Comparison of ENCODE assay signal across 8 mouse cellular contexts in genomic region chrX:99134891-99135290, GRCm38 (mm10). TPM values are rescaled to one million over a fixed set of nuclear protein-coding genes. Genes with fewer than 3 reads are reported as not detected.
DNase-seq lines count a peak whose midpoint lies in the region; ATAC-seq and TF ChIP-seq lines count a peak whose summit lies in the region.

No protein-coding gene starts in this region.

- intact Hi-C loops in heart, postnatal 36 days (cut with DNase I): loop anchor here (1.0 to 10.0 kb wide), 9 partner anchors 97 to 1347 kb away; partner anchors contain the start of genes Eda and Pja1

- TF ChIP-seq EP300 in MEL (IDR thresholded peaks at IDR 0.05; ENCODE audit: low read depth in 1 of 2, low read length in 2 of 2): no peak

- peak; percentile 30 for ATAC-seq in forebrain, postnatal 0 days
- peak; percentile 59 for ATAC-seq in neural tube, embryonic 15.5 days (ENCODE audit: low FRiP score)

- TF ChIP-seq POLR2A in MEL (IDR thresholded peaks at IDR 0.05; ENCODE audit: control insufficient read depth in 1 of 2, insufficient read depth in 1 of 2, low read depth in 1 of 2, low read length in 2 of 2, poor library complexity in 1 of 2): no peak

- peak; percentile 39 to 80 (median 80) for TF ChIP-seq CTCF in MEL (IDR thresholded peaks at IDR 0.05 in 2 of 3, conservative IDR thresholded peaks at IDR 0.05 in 1 of 3; ENCODE audit: control insufficient read depth in 1 of 3, insufficient read depth in 1 of 3, low read depth in 2 of 3, low read length in 3 of 3, poor library complexity in 1 of 3, severe bottlenecking in 1 of 3)
- peak; percentile 85 for TF ChIP-seq CTCF in forebrain, postnatal 0 days (IDR thresholded peaks at IDR 0.05; ENCODE audit: low read depth)

- no peaks in the 10 kb centered on the region for H3K9me3 ChIP-seq in MEL (replicated peaks; ENCODE audit: insufficient read depth, low read length)
- H3K9me3 ChIP-seq in forebrain, postnatal 0 days (ENCODE audit: low read length): no peaks in the 10 kb centered on the region
- H3K9me3 ChIP-seq in neural tube, embryonic 15.5 days (replicated peaks): no peaks in the 10 kb centered on the region

- H3K4me2 ChIP-seq in forebrain, postnatal 0 days (ENCODE audit: low read depth): peak overlapping the region; percentile 62
- H3K4me2 ChIP-seq in neural tube, embryonic 15.5 days: peak overlapping the region; percentile 70

- 28% methylated on average over 13 of the region's 14 CpGs for WGBS in forebrain, postnatal 0 days
- 19% methylated on average over 14 of the region's 14 CpGs for WGBS in neural tube, embryonic 15.5 days

- no peaks in the 10 kb centered on the region for H3K36me3 ChIP-seq in MEL (ENCODE audit: control insufficient read depth in 1 of 2, insufficient read depth in 2 of 2, low read length in 2 of 2)
- H3K36me3 ChIP-seq in forebrain, postnatal 0 days (ENCODE audit: insufficient read depth): no peaks in the 10 kb centered on the region
- H3K36me3 ChIP-seq in neural tube, embryonic 15.5 days: no peaks in the 10 kb centered on the region

- H3K27ac ChIP-seq in MEL (ENCODE audit: control insufficient read depth, low read depth, low read length): no peak overlapping the region
- peak overlapping the region; percentile 59 for H3K27ac ChIP-seq in forebrain, postnatal 0 days (ENCODE audit: low read depth, low read length)
- H3K27ac ChIP-seq in neural tube, embryonic 15.5 days (replicated peaks): 0 out of 2 replicates have a peak overlapping the region, but pooled peaks have one; percentile 75

- peaks cover 4% of the 10 kb centered on the region; the same call in 1 of the 2 replicates for H3K79me2 ChIP-seq in MEL (ENCODE audit: control insufficient read depth, insufficient read depth, low read length, poor library complexity)

- peak overlapping the region; percentile 57 to 60 for H3K4me3 ChIP-seq in MEL (ENCODE audit: control insufficient read depth in 1 of 2, insufficient read depth in 1 of 2, low read depth in 2 of 2, low read length in 2 of 2)
- peak overlapping the region; percentile 56 for H3K4me3 ChIP-seq in forebrain, postnatal 0 days (ENCODE audit: low read depth, low read length)
- H3K4me3 ChIP-seq in neural tube, embryonic 15.5 days (replicated peaks): peak overlapping the region; percentile 59

- peak overlapping the region; percentile 62 for H3K9ac ChIP-seq in MEL (ENCODE audit: control insufficient read depth, low read depth, low read length, poor library complexity, severe bottlenecking)
- H3K9ac ChIP-seq in forebrain, postnatal 0 days: no peak overlapping the region
- H3K9ac ChIP-seq in neural tube, embryonic 15.5 days (replicated peaks): no peak overlapping the region

- peak; percentile 86 for TF ChIP-seq RAD21 in MEL (IDR thresholded peaks at IDR 0.05; ENCODE audit: low read depth, low read length)

- no peaks in the 10 kb centered on the region for H3K27me3 ChIP-seq in MEL (ENCODE audit: control insufficient read depth in 1 of 2, insufficient read depth in 2 of 2, low read length in 2 of 2)
- no peaks in the 10 kb centered on the region for H3K27me3 ChIP-seq in forebrain, postnatal 0 days (ENCODE audit: insufficient read depth, low read length)
- peaks cover 26% of the 10 kb centered on the region for H3K27me3 ChIP-seq in neural tube, embryonic 15.5 days (replicated peaks)

- DNase-seq in MEL (ENCODE audit: low read depth, low spot score): peak; percentile 83
- peak; percentile 85 to 88 for DNase-seq in cerebellum, adult 18-20 months
- DNase-seq in forebrain, postnatal 0 days: peak; percentile 87
- peak; percentile 76 to 81 for DNase-seq in heart, postnatal 36 days
- peak; percentile 73 to 89 for DNase-seq in layer of hippocampus, adult 18-20 months (ENCODE audit: low spot score in 2 of 2)
- DNase-seq in lung, adult 18-20 months: peak; percentile 85 to 89
- DNase-seq in thymus, adult 18-20 months: peak; percentile 55 to 61

- H3K4me1 ChIP-seq in MEL (ENCODE audit: control insufficient read depth in 1 of 2, insufficient read depth in 2 of 2, low read length in 2 of 2): peaks cover 0 to 6% of the 10 kb centered on the region in 2 experiments; a peak in 1 of 4 replicates
- no peaks in the 10 kb centered on the region for H3K4me1 ChIP-seq in forebrain, postnatal 0 days (ENCODE audit: insufficient read depth)
- H3K4me1 ChIP-seq in neural tube, embryonic 15.5 days: peaks cover 15% of the 10 kb centered on the region

TF ChIP-seq in MEL, 35 proteins besides CTCF, POLR2A, EP300 and RAD21:
- TF ChIP-seq MEF2A (IDR thresholded peaks at IDR 0.05; ENCODE audit: extremely low read depth, insufficient replicate concordance, low read depth, low read length, poor library complexity, severe bottlenecking): no peak
- TF ChIP-seq SMC3 (IDR thresholded peaks at IDR 0.05; ENCODE audit: low read depth, low read length): peak; percentile 88
- TF ChIP-seq ZMIZ1 (IDR thresholded peaks at IDR 0.05; ENCODE audit: low read depth, low read length): no peak
- TF ChIP-seq POLR2AphosphoS5 (IDR thresholded peaks at IDR 0.05; ENCODE audit: borderline replicate concordance, low read depth, low read length): no peak
- TF ChIP-seq USF1 (IDR thresholded peaks at IDR 0.05; ENCODE audit: low read depth, low read length): no peak
- TF ChIP-seq JUND (IDR thresholded peaks at IDR 0.05; ENCODE audit: low read depth, low read length): no peak
- TF ChIP-seq MAX (IDR thresholded peaks at IDR 0.05; ENCODE audit: low read length): peak; percentile 43; the same call in 1 of the 2 replicates
- TF ChIP-seq ZC3H11A (IDR thresholded peaks at IDR 0.05; ENCODE audit: low read depth, low read length): peak; percentile 84
- no peak for TF ChIP-seq CHD1 (IDR thresholded peaks at IDR 0.05; ENCODE audit: low read depth, low read length)
- TF ChIP-seq HCFC1 (IDR thresholded peaks at IDR 0.05; ENCODE audit: low read depth, low read length): no peak
- no peak for TF ChIP-seq POLR2AphosphoS2 (IDR thresholded peaks at IDR 0.05; ENCODE audit: low read length)
- no peak for TF ChIP-seq GATA1 (IDR thresholded peaks at IDR 0.05; ENCODE audit: low read depth, low read length)
- no peak for TF ChIP-seq BHLHE40 (IDR thresholded peaks at IDR 0.05; ENCODE audit: borderline replicate concordance, low read depth, low read length)
- TF ChIP-seq TCF12 (IDR thresholded peaks at IDR 0.05; ENCODE audit: low read depth, low read length): no peak
TF ChIP-seq in MEL: peak in this region for 3.

RNA-seq across cellular contexts. Expression of gene Efnb1, which starts 1.0 kb away (rescaled TPM):
- 6.0 and 8.3 TPM in 2 replicates for total RNA-seq in MEL (2012; rRNA removed)
- polyA plus RNA-seq in MEL (2012; ENCODE audit: insufficient read depth in 1 of 2, insufficient read length in 2 of 2, low read depth in 1 of 2, low replicate concordance in 2 of 2, missing spikeins in 1 of 2): 1 to 10 TPM in 1 of 2 experiments, not detected in 1; 8.2 TPM
- 36.5 and 48.9 TPM in 2 replicates for total RNA-seq in forebrain, postnatal 0 days (2014; rRNA removed)
- polyA plus RNA-seq in forebrain, postnatal 0 days (2015; fragmentation: Nextera tagmentation; extraction: Ambion mirVana): 26.6 and 29.6 TPM in 2 replicates
- total RNA-seq in heart, postnatal 36 days (2021): 10 to 100 TPM; 17.4 to 27.6 TPM
- 10 to 100 TPM; 15.4 to 17.3 TPM for total RNA-seq in layer of hippocampus, adult 18-20 months (2021)
- 19.3 and 19.4 TPM in 2 replicates for polyA plus RNA-seq in neural tube, embryonic 15.5 days (2015; fragmentation: Nextera tagmentation; extraction: Ambion mirVana)
